Mouse (Mus musculus) cortical plate, adult 2 months (tissue): ENCODE measurements around the gene Adprm.

Experiments
- CTCF ChIP-seq: fragments of 200-500 bp; IDR thresholded peaks from 2 replicates; pipeline ENCODE4 v1.5.1; 2011; ENCODE audit warnings: mild to moderate bottlenecking, control low read depth, low read length; ENCODE audit not compliant: insufficient read depth; ENCODE audit errors: extremely low read depth
- POLR2A ChIP-seq: fragments of 200-500 bp; IDR thresholded peaks from 2 replicates; pipeline ENCODE4 v1.6.1; 2011; ENCODE audit warnings: mild to moderate bottlenecking, low read length, control low read depth; ENCODE audit not compliant: insufficient read depth; ENCODE audit errors: extremely low read depth

DNA sequence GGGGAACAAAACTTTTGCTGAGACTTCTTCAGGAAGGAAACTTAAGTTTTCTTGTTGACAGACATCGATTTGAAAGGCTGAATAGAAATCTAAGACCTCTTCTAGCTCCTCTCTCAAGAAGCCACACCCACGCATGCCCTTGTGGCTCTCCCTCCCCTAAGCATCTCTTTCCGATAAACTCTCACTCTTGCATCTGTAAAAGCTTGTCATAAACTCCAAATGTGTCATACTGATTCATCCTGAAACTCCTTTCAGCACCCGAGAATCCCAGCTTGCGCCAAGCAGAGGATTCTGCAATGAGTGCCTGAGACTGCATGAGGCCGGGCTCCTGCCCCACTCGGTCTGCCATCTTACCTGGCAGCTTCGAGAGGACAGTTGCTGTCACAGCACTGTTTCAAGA, 3.9 kb downstream of the Adprm start:
- TF ChIP-seq POLR2A = no peak
- TF ChIP-seq CTCF = no peak
